Mouse (Mus musculus) hindbrain, embryonic 14.5 days (tissue): ENCODE measurements around the gene Slc35f6. TPM values are rescaled to one million over a fixed set of nuclear protein-coding genes. Genes with fewer than 3 reads are reported as not detected.
A peak's percentile ranks its signal among the peaks of the same experiment; 100 is the strongest.

Experiments used
- ATAC-seq: fragments of 200-750 bp; cut with Nextera tagmentation; 2 replicates; pipeline ENCODE4 v1.8.0; 2017; ENCODE audit warnings: moderate number of reproducible peaks, mild to moderate bottlenecking, moderate TSS enrichment, moderate library complexity; ENCODE audit not compliant: low FRiP score
- DNase-seq: peaks from one replicate; pipeline ENCODE4 v3.0.0-alpha.2; 2015; ENCODE audit warnings: low spot score
- H3K27ac ChIP-seq: fragments of 300-500 bp; sonication (generic); 2 replicates; pipeline ENCODE4 v1.5.1; 2014; ENCODE audit warnings: mild to moderate bottlenecking, moderate library complexity
- H3K27me3 ChIP-seq: fragments of 300-500 bp; sonication (generic); 2 replicates; pipeline ENCODE4 v1.6.1; 2014; ENCODE audit warnings: mild to moderate bottlenecking, low read length, mixed read lengths; ENCODE audit not compliant: control insufficient read depth, insufficient read depth
- H3K36me3 ChIP-seq: fragments of 300-500 bp; sonication (generic); replicated peaks from 2 replicates; pipeline ENCODE4 v1.6.1; 2014; ENCODE audit not compliant: control insufficient read depth, insufficient read depth
- H3K4me1 ChIP-seq: fragments of 300-500 bp; sonication (generic); replicated peaks from 2 replicates; pipeline ENCODE4 v1.6.1; 2014; ENCODE audit warnings: antibody characterized with exemption, low read length, mixed read lengths; ENCODE audit not compliant: control insufficient read depth, insufficient read depth
- H3K4me2 ChIP-seq: fragments of 300-500 bp; sonication (generic); replicated peaks from 2 replicates; pipeline ENCODE4 v1.6.1; 2014; ENCODE audit warnings: mild to moderate bottlenecking, moderate library complexity
- H3K4me3 ChIP-seq: fragments of 300-500 bp; sonication (generic); replicated peaks from 2 replicates; pipeline ENCODE4 v1.5.1; 2014; ENCODE audit warnings: mild to moderate bottlenecking, low read length
- H3K9ac ChIP-seq: fragments of 300-500 bp; sonication (generic); 2 replicates; pipeline ENCODE4 v1.6.1; 2014
- H3K9me3 ChIP-seq: fragments of 300-500 bp; sonication (generic); 2 replicates; pipeline ENCODE4 v1.6.1; 2016; ENCODE audit warnings: low read length; ENCODE audit not compliant: control insufficient read depth
- WGBS: fragments of 180-500 bp; shearing (Covaris S2); extraction: QIAGEN DNeasy Blood & Tissue Kit; methylation state at CpG from one replicate; pipeline ENCODE4 v1.1.7; 2014; 5-methylcytosine and 5-hydroxymethylcytosine counted together
- polyA plus RNA-seq: library from polyadenylated mRNA; unstranded; fragments of >200 nt; fragmentation: Nextera tagmentation; extraction: Ambion mirVana; gene quantifications from 2 replicates; pipeline ENCODE4 v1.2.1, GENCODE M21; 2014

The Slc35f6 gene
- polyA plus RNA-seq, 1 experiment from 2014 or later = 33.3 TPM

- Histone ChIP-seq H3K4me1 (no peaks in the 10 kb centered on the region), H3K36me3 (peaks cover 32% of the 10 kb centered on the region), H3K27ac (no peak overlapping the region), H3K9ac (no peak overlapping the region), H3K27me3 (no peaks in the 10 kb centered on the region), H3K4me3 (no peak overlapping the region), H3K4me2 (no peak overlapping the region), H3K9me3 (no peaks in the 10 kb centered on the region)
- ATAC-seq (no peak), DNase-seq (no peak)
- WGBS = 95% methylated on average over 5 of the region's 5 CpGs
Measured at GRCm38 (mm10) chr5:30660813-30661212, 13.1 kb downstream of the Slc35f6 start.

DNA sequence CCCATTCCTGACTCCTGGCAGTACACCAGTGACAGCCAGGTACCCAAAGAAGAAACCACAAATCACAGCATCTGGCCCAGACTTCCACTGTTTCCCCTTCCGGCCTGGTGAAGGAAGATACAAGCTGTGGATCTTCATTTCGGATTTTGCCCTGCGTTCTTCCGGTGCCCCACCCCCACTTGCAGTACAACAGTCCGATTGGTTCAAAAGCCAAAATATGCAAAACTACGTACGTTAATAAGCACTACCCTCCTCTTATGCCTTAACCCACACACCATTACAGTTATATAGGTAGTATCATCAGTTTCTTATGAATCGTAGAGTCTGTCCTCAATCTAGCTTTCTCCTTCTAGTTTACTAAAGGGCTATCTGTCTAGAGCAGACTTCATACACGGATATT, 17.6 kb downstream of the Slc35f6 start:
- Histone ChIP-seq H3K4me2 (no peak overlapping the region), H3K4me3 (no peak overlapping the region), H3K9ac (no peak overlapping the region), H3K9me3 (no peaks in the 10 kb centered on the region), H3K4me1 (peaks cover 10% of the 10 kb centered on the region; the same call in 1 of the 2 replicates), H3K36me3 (no peaks in the 10 kb centered on the region), H3K27me3 (no peaks in the 10 kb centered on the region), H3K27ac (no peak overlapping the region)
- WGBS = 93% methylated on average over 9 of the region's 9 CpGs
- DNase-seq (no peak), ATAC-seq (no peak)

DNA sequence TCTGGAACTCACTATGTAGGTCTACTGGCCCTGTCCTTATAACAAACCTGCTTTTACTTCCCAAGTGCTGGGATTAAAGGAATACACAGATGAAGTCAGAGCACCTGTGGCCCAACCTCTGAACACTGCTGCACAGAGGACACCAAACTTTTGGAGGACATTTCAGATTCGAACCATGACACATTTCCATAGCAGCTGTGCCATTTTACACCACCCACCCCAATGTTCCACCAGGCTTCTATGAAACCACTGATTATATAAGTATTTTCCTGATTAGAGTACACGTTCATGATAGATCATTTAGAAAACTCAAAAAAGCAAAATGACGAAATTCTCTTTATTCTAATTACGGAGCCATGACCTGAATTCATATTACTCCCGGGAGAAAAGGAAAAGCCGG, 18.2 kb downstream of the Slc35f6 start:
- Histone ChIP-seq H3K4me2 (peak overlapping the region; percentile 71), H3K4me3 (peak overlapping the region; percentile 50), H3K9me3 (no peaks in the 10 kb centered on the region), H3K9ac (peak overlapping the region; percentile 50), H3K4me1 (peaks cover 10% of the 10 kb centered on the region; the same call in 1 of the 2 replicates), H3K36me3 (no peaks in the 10 kb centered on the region), H3K27ac (peak overlapping the region; percentile 5; the same call in 1 of the 2 replicates), H3K27me3 (no peaks in the 10 kb centered on the region)
- DNase-seq = no peak
- ATAC-seq = no peak
- 59% methylated on average over 6 of the region's 6 CpGs for WGBS

- Histone ChIP-seq H3K9me3 (no peaks in the 10 kb centered on the region), H3K9ac (peak within 1 kb of the TSS; percentile 57), H3K36me3 (no peaks in the 10 kb centered on the region), H3K4me3 (peak within 1 kb of the TSS; percentile 50), H3K27ac (peak within 1 kb of the TSS; percentile 5; the same call in 1 of the 2 replicates), H3K4me2 (peak within 1 kb of the TSS; percentile 71), H3K4me1 (peaks cover 10% of the 10 kb centered on the region; the same call in 1 of the 2 replicates), H3K27me3 (no peaks in the 10 kb centered on the region)
- WGBS = under 1% methylated on average over 40 of the region's 40 CpGs
- ATAC-seq = peak; percentile 97
- peak; percentile 88 for DNase-seq
Measured at GRCm38 (mm10) chr5:30666391-30667195, 18.9 kb downstream of the Slc35f6 start, which contains the start of gene Cenpa. Gene Cenpa, plus strand, starts transcription at chr5:30666777.

DNA sequence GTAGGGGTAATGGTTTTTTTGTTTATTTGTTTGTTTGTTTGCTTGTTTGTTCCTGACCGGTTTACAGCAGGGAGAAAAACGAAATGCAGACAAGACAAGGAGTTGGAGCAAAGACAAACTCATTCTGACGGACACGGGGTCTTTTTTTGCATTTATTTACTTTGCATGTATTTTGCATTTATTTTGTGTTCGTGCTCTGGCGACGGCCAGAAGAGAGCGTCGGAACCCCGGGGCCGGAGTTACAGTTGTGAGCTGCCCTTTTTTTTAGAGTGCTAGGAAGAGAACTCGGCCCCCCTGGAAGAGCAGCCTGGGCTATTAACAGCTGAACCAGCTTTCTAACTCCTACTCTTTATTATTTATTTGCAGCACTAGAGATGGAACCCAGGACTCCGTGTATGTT, 19.5 kb downstream of the Slc35f6 start:
- Histone ChIP-seq H3K36me3 (no peaks in the 10 kb centered on the region), H3K4me3 (peak overlapping the region; percentile 50), H3K4me2 (peak overlapping the region; percentile 71), H3K4me1 (peaks cover 10% of the 10 kb centered on the region; the same call in 1 of the 2 replicates), H3K9me3 (no peaks in the 10 kb centered on the region), H3K27me3 (no peaks in the 10 kb centered on the region), H3K27ac (no peak overlapping the region), H3K9ac (peak overlapping the region; percentile 57)
- ATAC-seq (no peak), DNase-seq (no peak)
- under 1% methylated on average over 13 of the region's 13 CpGs for WGBS

- no peak for DNase-seq
- peak overlapping the region; percentile 50 for H3K4me3 ChIP-seq
- H3K9ac ChIP-seq = peak overlapping the region; percentile 57
- H3K27me3 ChIP-seq = no peaks in the 10 kb centered on the region
- no peak overlapping the region for H3K27ac ChIP-seq
- H3K4me2 ChIP-seq = peak overlapping the region; percentile 71
- no peak for ATAC-seq
- no peaks in the 10 kb centered on the region for H3K9me3 ChIP-seq
- 14% methylated on average over 3 of the region's 3 CpGs for WGBS
- H3K4me1 ChIP-seq = peaks cover 10% of the 10 kb centered on the region; the same call in 1 of the 2 replicates
- no peaks in the 10 kb centered on the region for H3K36me3 ChIP-seq
Measured at GRCm38 (mm10) chr5:30667686-30668085, 20.0 kb downstream of the Slc35f6 start.

- WGBS = 94% methylated on average over 9 of the region's 9 CpGs
- no peaks in the 10 kb centered on the region for H3K27me3 ChIP-seq
- no peak overlapping the region for H3K4me2 ChIP-seq
- ATAC-seq (no peak), DNase-seq (no peak)
- no peaks in the 10 kb centered on the region for H3K9me3 ChIP-seq
- H3K36me3 ChIP-seq = no peaks in the 10 kb centered on the region
- no peak overlapping the region for H3K9ac ChIP-seq
- H3K27ac ChIP-seq = no peak overlapping the region
- H3K4me3 ChIP-seq = no peak overlapping the region
- H3K4me1 ChIP-seq = peaks cover 10% of the 10 kb centered on the region; the same call in 1 of the 2 replicates
Measured at GRCm38 (mm10) chr5:30668637-30669495, 21.1 kb downstream of the Slc35f6 start.

DNA sequence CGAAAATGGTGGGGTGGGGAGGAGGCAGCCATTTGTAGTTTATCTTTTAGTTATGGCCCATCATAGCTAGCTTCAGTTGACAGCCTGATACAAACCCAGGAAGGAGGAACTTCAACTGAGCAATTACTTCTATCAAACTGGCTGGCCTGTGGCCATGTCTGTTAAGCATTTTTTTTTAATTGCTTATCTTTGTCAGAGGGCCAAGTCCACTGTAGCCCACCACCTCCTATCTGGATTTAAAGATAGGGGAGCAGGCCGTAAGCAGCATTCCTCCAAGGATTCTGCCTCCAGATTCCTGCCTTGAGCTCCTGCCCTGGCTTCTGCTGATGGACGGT, 21.7 kb downstream of the Slc35f6 start:
- H3K9me3 ChIP-seq = no peaks in the 10 kb centered on the region
- no peak overlapping the region for H3K4me3 ChIP-seq
- ATAC-seq (no peak), DNase-seq (no peak)
- H3K27ac ChIP-seq = no peak overlapping the region
- peaks cover 10% of the 10 kb centered on the region; the same call in 1 of the 2 replicates for H3K4me1 ChIP-seq
- no peaks in the 10 kb centered on the region for H3K36me3 ChIP-seq
- 88% methylated on average over 3 of the region's 3 CpGs for WGBS
- H3K9ac ChIP-seq = no peak overlapping the region
- no peak overlapping the region for H3K4me2 ChIP-seq
- no peaks in the 10 kb centered on the region for H3K27me3 ChIP-seq

DNA sequence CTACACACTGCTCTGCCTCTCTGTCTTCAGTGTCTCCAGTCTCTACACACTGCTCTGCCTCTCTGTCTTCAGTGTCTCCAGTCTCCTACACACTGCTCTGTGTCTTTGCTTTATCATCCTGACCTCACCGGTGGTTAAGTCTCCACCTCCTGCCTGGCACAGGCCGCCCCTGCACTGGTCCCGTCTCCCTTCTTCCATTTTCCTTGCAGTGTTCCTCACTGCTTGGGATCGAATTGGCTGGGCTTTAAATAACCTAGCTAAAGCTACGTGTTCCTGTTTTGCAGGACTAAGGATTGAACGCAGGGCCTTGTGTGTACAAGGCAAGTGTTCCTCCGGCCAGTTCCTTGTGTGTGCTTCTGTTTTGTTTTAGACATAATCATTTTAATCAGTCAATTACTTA, 22.4 kb downstream of the Slc35f6 start:
- Histone ChIP-seq H3K27me3 (no peaks in the 10 kb centered on the region), H3K27ac (no peak overlapping the region), H3K4me1 (peaks cover 10% of the 10 kb centered on the region; the same call in 1 of the 2 replicates), H3K9me3 (no peaks in the 10 kb centered on the region), H3K36me3 (no peaks in the 10 kb centered on the region), H3K4me3 (no peak overlapping the region), H3K9ac (no peak overlapping the region), H3K4me2 (no peak overlapping the region)
- DNase-seq (no peak), ATAC-seq (no peak)
- WGBS = 94% methylated on average over 7 of the region's 7 CpGs
